Mouse (Mus musculus) CH12.LX (cell line): Measurements from ENCODE around the gene Nhlrc4.

ENCODE experiments used
- CTCF ChIP-seq, 2 experiments: IDR thresholded peaks in 1 of 2; conservative IDR thresholded peaks in 1 of 2; 2 replicates each; pipeline ENCODE4 v1.5.1; 2011 to 2012; ENCODE audit warnings: low read depth in 2 of 2, low read length in 2 of 2, improper control_type of control experiment in 1 of 2, inconsistent platforms in 1 of 2, mild to moderate bottlenecking in 1 of 2, moderate library complexity in 1 of 2
- E2F4 ChIP-seq: IDR thresholded peaks from 2 replicates; pipeline ENCODE4 v1.6.1; 2011; ENCODE audit warnings: low read depth, low read length, improper control_type of control experiment; ENCODE audit not compliant: insufficient replicate concordance
- ELF1 ChIP-seq: IDR thresholded peaks from 2 replicates; pipeline ENCODE4 v1.6.1; 2014; ENCODE audit warnings: low read depth, mild to moderate bottlenecking, inconsistent platforms, low read length, improper control_type of control experiment
- EP300 ChIP-seq: IDR thresholded peaks from 2 replicates; pipeline ENCODE4 v1.6.1; 2011; ENCODE audit warnings: low read length, improper control_type of control experiment
- ETS1 ChIP-seq: conservative IDR thresholded peaks from 2 replicates; pipeline ENCODE4 v1.6.1; 2012; ENCODE audit warnings: low read depth, mild to moderate bottlenecking, inconsistent platforms, low read length, improper control_type of control experiment, moderate library complexity
- GABPA ChIP-seq: IDR thresholded peaks from 2 replicates; pipeline ENCODE4 v1.6.1; 2012; ENCODE audit warnings: low read depth, low read length, improper control_type of control experiment, inconsistent platforms; ENCODE audit not compliant: insufficient replicate concordance
- IRF4 ChIP-seq: IDR thresholded peaks from 2 replicates; pipeline ENCODE4 v1.6.1; 2014; ENCODE audit warnings: low read depth, mild to moderate bottlenecking, inconsistent platforms, low read length, improper control_type of control experiment
- POLR2A ChIP-seq: IDR thresholded peaks from 2 replicates; pipeline ENCODE4 v1.6.1; 2011; ENCODE audit warnings: low read depth, mild to moderate bottlenecking, improper control_type of control experiment, low read length
- POLR2AphosphoS2 ChIP-seq: IDR thresholded peaks from 2 replicates; pipeline ENCODE4 v1.6.1; 2011; ENCODE audit warnings: low read depth, low read length, improper control_type of control experiment
- SMC3 ChIP-seq: IDR thresholded peaks from 2 replicates; pipeline ENCODE4 v1.6.1; 2011; ENCODE audit warnings: low read depth, low read length, improper control_type of control experiment
- USF2 ChIP-seq: conservative IDR thresholded peaks from 2 replicates; pipeline ENCODE4 v1.6.1; 2011; ENCODE audit warnings: low read depth, low read length, improper control_type of control experiment
- ZKSCAN1 ChIP-seq: IDR thresholded peaks from 2 replicates; pipeline ENCODE4 v1.6.1; 2012; ENCODE audit warnings: low read depth, inconsistent platforms, low read length, improper control_type of control experiment, borderline replicate concordance

- TF ChIP-seq SMC3 (no peak), ETS1 (no peak), POLR2A (no peak), CTCF (conservative IDR thresholded peaks at IDR 0.05 in 1 of 2, IDR thresholded peaks at IDR 0.05 in 1 of 2; ENCODE audit: low read depth in 2 of 2, low read length in 2 of 2) (no peak), IRF4 (no peak), ZKSCAN1 (no peak), POLR2AphosphoS2 (no peak), E2F4 (no peak), ELF1 (no peak), EP300 (no peak), USF2 (no peak), GABPA (no peak)
These were observed 9.9 kb upstream of the Nhlrc4 start for GRCm38 (mm10) chr17:25954671-25955070.
